Mouse (Mus musculus): ENCODE measurements at regions not wholly inside any gene's neighbourhood (a gene's known extent, or its start where the extent isn't known, plus 50 kb on each side); places are given as distances from the start of the nearest gene placed in this dataset.
"Not testable (repeated sequence)": the region's sequence is repeated elsewhere in the genome, so short reads cannot be mapped to it uniquely, and the experiment has no call there.

DNA sequence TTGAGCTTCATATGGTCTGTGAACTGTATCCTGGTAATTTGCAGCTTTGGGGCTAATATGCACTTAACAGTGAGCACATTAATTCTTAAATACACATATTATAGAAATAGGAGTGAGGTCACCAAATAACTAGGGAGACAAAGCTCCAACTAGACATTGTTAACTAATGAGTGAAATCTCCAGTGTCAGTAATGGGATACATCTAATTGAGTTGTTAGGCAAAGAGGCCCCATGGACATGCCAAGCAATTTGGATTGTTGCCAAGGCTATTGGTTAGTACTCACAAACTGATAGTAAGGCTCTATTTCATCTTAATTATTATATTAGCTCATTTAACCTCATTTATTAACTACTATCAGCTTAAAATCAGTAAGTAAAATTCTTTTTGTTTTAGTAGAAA, 698.5 kb downstream of the Triml1 start:
- ATAC-seq (ENCODE audit: low read depth) = no peak
- H3K36me3 ChIP-seq = no peaks in the 10 kb centered on the region
- no peak overlapping the region for H3K9ac ChIP-seq
- no peaks in the 10 kb centered on the region for H3K4me1 ChIP-seq (replicated peaks)
- H3K27me3 ChIP-seq = no peaks in the 10 kb centered on the region
- H3K4me3 ChIP-seq = no peak overlapping the region
- H3K4me2 ChIP-seq = no peak overlapping the region
- no peak overlapping the region for H3K27ac ChIP-seq (replicated peaks)
- no peaks in the 10 kb centered on the region for H3K9me3 ChIP-seq

DNA sequence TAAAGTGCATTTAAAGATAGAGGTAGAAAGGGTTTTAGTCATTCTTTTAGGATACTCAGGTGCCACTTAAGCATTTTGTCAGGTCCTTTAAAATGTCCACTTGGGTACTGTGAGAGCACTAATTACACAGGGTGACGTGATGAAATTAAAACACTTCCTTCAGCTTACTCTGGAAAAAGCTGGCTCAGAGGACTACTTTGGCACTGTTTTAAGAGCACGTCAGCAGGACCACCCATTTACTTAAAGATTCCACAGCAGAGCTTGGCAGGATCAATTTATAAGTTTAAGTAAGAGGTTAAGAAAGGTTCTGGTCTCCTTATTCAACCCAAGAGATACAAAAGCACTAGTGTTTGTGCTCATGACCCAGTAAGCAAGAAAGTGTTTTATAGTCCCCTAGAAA, 738.7 kb downstream of the Triml1 start:
- Histone ChIP-seq H3K36me3 (no peaks in the 10 kb centered on the region), H3K9ac (no peak overlapping the region), H3K27me3 (no peaks in the 10 kb centered on the region), H3K4me2 (no peak overlapping the region), H3K27ac (replicated peaks) (no peak overlapping the region), H3K4me1 (replicated peaks) (no peaks in the 10 kb centered on the region), H3K4me3 (no peak overlapping the region), H3K9me3 (no peaks in the 10 kb centered on the region)
- no peak for ATAC-seq (ENCODE audit: low read depth)
- WGBS = 41% methylated on average over 2 of the region's 2 CpGs

DNA sequence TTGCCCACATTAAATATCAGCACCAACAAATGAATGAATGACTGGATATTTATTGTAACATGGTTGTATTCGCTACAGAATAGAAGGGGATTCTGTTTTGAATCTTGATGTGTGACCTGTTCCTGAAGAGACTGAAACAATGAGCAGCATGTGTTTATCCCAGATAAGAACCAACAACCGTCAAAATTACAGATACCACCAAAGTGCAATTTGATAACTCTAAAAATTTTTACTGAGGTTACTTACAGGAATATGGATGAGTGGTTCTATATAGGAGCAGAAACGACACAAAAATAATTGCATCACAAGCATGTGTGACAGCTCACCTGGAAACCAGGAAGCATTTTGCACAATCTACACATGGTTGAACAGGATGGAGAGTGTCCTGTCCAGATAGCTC, 744.4 kb downstream of the Triml1 start:
- H3K4me2 ChIP-seq = no peak overlapping the region

DNA sequence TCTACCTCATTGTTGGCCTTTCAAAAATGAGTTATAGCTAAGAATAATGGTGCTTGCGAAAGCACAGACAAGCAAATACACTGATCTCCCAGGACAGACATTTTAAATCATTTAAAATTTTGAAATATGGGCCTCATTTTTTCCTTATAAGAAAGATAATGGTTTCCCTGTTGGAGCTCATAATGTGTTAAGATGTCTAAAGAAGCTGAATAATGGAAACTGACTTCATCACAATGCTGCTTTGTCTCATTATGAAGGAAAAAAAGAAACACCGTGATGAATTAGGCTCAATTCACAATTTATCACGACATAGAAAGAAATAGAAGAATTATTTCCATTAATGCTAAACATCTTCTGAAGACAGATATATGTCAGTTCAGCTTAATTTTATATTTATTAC, 752.5 kb downstream of the Triml1 start:
- no peak overlapping the region for H3K9ac ChIP-seq
- no peak for ATAC-seq (ENCODE audit: low read depth)
- 56% methylated on average over 3 of the region's 3 CpGs for WGBS
- no peaks in the 10 kb centered on the region for H3K9me3 ChIP-seq
- no peaks in the 10 kb centered on the region for H3K36me3 ChIP-seq
- no peaks in the 10 kb centered on the region for H3K4me1 ChIP-seq (replicated peaks)
- no peak overlapping the region for H3K27ac ChIP-seq (replicated peaks)
- H3K4me3 ChIP-seq = no peak overlapping the region
- H3K4me2 ChIP-seq = no peak overlapping the region
- no peaks in the 10 kb centered on the region for H3K27me3 ChIP-seq

More for the DNA sequence above, 744.4 kb downstream of the Triml1 start:
- H3K27me3 ChIP-seq = no peaks in the 10 kb centered on the region
- no peaks in the 10 kb centered on the region for H3K4me1 ChIP-seq (replicated peaks)
- H3K9ac ChIP-seq = no peak overlapping the region
- H3K36me3 ChIP-seq = no peaks in the 10 kb centered on the region
- H3K4me3 ChIP-seq = no peak overlapping the region
- no peak for ATAC-seq (ENCODE audit: low read depth)
- no peaks in the 10 kb centered on the region for H3K9me3 ChIP-seq
- WGBS = 87% methylated on average over 3 of the region's 3 CpGs
- no peak overlapping the region for H3K27ac ChIP-seq (replicated peaks)

DNA sequence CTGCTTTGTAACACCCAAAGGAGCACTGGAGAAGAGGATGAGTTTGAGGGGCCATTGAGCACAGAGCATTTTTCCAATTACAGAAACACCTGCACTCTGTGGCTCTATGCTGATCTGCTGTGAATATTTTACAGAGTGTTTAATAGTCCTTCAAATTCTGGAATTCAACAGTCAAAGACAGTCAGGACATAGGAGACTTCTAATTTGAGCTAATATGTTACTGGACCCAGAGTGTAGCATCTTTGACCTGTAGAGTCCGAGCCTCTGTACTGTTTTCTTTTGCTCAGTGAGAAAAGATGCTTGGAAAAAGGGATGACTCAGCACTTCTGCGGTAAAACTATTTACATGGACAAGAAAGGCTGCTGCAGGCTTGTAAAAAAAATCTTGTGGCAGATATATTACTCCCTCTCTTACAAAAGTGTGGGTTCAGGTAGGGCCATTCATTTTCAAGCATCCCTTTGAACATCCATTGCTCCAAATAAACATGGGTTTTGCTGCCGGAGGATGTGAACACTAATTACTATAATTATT, 793.1 kb downstream of the Triml1 start:
- no peak overlapping the region for H3K4me2 ChIP-seq
- no peak overlapping the region for H3K9ac ChIP-seq
- no peak overlapping the region for H3K27ac ChIP-seq (replicated peaks)
- no peaks in the 10 kb centered on the region for H3K27me3 ChIP-seq
- WGBS = 69% methylated on average over 3 of the region's 3 CpGs
- no peaks in the 10 kb centered on the region for H3K36me3 ChIP-seq
- no peak overlapping the region for H3K4me3 ChIP-seq
- no peaks in the 10 kb centered on the region for H3K4me1 ChIP-seq (replicated peaks)
- no peaks in the 10 kb centered on the region for H3K9me3 ChIP-seq
- ATAC-seq (ENCODE audit: low read depth) = no peak

DNA sequence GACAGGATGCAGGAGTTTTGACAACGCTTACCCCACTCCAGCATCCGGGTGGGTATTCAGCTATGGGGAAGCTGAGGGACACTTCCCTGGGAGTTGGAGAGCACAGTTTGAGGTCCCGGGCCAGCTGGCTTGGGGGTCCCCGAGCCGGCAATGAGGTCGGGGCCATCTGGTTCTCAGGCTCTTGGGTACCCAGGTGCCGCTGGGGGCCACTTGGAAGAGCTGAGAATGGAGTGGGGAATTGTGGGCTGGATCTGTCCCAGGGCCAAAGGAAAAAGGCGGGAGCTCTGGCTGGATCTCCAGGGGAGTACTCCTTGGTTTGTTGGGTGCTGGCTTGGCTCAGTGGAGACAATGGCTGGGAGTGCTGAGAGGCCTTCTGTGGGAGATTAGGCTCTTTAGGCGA, 806.6 kb downstream of the Triml1 start:
- no peak overlapping the region for H3K27ac ChIP-seq (replicated peaks)
- no peaks in the 10 kb centered on the region for H3K4me1 ChIP-seq (replicated peaks)
- no peaks in the 10 kb centered on the region for H3K9me3 ChIP-seq
- H3K27me3 ChIP-seq = no peaks in the 10 kb centered on the region
- WGBS = 92% methylated on average over 9 of the region's 9 CpGs
- no peak overlapping the region for H3K9ac ChIP-seq
- H3K4me3 ChIP-seq = no peak overlapping the region
- ATAC-seq (ENCODE audit: low read depth) = no peak
- H3K4me2 ChIP-seq = no peak overlapping the region
- H3K36me3 ChIP-seq = no peaks in the 10 kb centered on the region

DNA sequence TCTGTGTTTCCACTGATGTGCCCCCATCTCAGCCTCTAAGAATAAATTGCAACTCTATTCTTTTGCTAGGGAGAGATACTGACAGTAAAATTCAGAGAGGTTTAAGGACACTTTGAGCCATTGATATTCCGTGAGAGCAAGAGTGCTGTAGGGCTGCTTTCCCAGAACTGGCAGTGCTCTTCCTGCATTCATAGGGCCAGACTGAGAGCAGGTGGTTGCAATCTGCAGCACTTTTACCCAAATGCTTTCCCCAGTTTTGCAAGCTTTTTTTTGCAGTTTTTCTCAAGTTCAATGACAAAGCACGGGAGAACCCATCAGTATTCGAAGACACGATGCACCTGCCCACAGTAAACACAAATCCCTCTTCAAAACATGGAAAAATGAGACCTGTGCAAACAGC, 816.6 kb downstream of the Triml1 start:
- no peaks in the 10 kb centered on the region for H3K27me3 ChIP-seq
- no peak overlapping the region for H3K4me3 ChIP-seq
- H3K4me2 ChIP-seq = no peak overlapping the region
- H3K27ac ChIP-seq (replicated peaks) = no peak overlapping the region
- H3K9ac ChIP-seq = no peak overlapping the region
- 81% methylated on average over 4 of the region's 4 CpGs for WGBS
- no peak for ATAC-seq (ENCODE audit: low read depth)
- no peaks in the 10 kb centered on the region for H3K36me3 ChIP-seq
- no peaks in the 10 kb centered on the region for H3K9me3 ChIP-seq
- no peaks in the 10 kb centered on the region for H3K4me1 ChIP-seq (replicated peaks)

DNA sequence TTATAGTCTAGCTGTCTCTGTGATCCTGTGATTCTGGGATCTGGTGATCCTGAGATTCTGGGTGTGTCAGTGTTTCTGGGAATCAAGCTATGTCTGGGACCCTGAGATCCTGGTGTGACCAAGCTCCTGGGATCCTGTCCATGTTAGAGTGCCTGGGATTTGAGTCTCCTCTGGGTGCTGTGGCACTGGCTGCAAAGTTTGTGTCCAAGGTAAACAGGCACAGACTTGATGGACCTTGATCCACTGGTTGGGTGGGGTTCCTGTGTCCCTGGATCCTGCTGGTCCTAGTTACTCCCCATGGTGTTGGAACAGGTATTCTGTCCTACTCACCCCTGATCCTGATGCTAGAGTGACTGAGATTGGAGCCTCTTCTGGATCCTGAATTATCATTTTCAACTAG, 818.4 kb downstream of the Triml1 start:
- no peak for ATAC-seq (ENCODE audit: low read depth)
- Histone ChIP-seq H3K4me2 (no peak overlapping the region), H3K36me3 (no peaks in the 10 kb centered on the region), H3K27ac (replicated peaks) (no peak overlapping the region), H3K9me3 (no peaks in the 10 kb centered on the region), H3K27me3 (no peaks in the 10 kb centered on the region), H3K9ac (no peak overlapping the region), H3K4me3 (no peak overlapping the region), H3K4me1 (replicated peaks) (no peaks in the 10 kb centered on the region)

DNA sequence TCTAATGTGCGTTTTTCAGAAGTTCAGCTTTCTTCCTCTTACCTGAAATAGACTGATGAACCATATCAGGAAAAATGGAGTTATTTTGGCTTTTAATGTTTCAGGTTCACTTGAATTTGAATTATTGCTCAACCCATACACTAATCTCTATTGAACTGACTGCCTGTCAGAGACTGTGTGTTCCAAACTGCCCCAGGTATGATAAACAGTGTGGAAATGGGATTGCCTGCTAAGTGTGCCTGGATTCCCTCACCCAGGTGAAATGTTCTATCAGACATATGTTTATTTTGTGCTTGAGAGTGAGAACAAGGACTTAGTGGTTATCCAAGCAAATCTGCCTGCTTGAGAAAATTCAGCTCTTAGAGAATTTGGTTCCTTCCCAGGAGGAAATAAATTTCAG, 830.2 kb downstream of the Triml1 start:
- Histone ChIP-seq H3K4me2 (no peak overlapping the region), H3K36me3 (no peaks in the 10 kb centered on the region), H3K4me3 (no peak overlapping the region), H3K4me1 (replicated peaks) (no peaks in the 10 kb centered on the region), H3K27ac (replicated peaks) (no peak overlapping the region), H3K9ac (no peak overlapping the region), H3K9me3 (no peaks in the 10 kb centered on the region), H3K27me3 (no peaks in the 10 kb centered on the region)
- WGBS = 92% methylated on average over 1 of the region's 1 CpGs
- no peak for ATAC-seq (ENCODE audit: low read depth)

DNA sequence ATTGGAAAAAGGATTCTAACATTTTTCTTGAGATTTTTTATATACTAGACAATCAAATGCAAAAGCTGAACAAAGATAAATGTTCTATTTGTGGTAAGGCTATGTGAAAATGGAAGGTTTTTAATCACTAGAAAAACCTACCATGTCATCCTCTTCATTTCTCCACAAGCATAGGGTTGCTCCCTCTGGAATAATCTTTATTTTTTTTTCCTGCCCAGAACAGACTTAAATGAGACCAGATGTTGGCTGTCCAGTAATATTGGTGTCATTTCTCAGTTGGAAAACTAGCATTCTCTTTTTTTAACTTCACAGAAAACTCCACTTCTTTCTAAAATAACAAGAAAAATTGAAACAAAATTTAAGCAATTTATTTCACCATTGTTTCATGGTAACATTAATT, 849.9 kb downstream of the Triml1 start:
- ATAC-seq (ENCODE audit: low read depth) = no peak
- no peaks in the 10 kb centered on the region for H3K4me1 ChIP-seq (replicated peaks)
- no peaks in the 10 kb centered on the region for H3K27me3 ChIP-seq
- no peaks in the 10 kb centered on the region for H3K36me3 ChIP-seq
- H3K9me3 ChIP-seq = no peaks in the 10 kb centered on the region
- H3K9ac ChIP-seq = no peak overlapping the region
- no peak overlapping the region for H3K27ac ChIP-seq (replicated peaks)
- no peak overlapping the region for H3K4me2 ChIP-seq
- no peak overlapping the region for H3K4me3 ChIP-seq

DNA sequence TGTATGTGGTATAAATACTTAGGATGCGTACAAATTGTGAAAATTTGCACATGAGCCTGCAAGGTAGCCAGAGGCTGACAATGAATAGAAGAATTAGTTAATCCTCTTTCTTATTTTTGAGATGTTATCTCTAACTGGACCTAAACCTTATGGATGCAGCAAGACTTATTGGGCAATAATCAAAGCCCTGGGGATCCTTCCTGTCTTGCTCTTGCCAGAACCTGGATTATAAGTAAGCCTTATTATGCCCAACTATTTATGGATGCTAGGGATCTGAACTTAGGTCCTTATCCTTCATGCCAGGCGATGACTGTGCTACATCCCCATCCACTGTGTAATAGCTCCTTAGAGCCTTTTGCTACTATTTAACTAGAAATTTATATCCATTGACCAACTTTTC, 859.3 kb downstream of the Triml1 start:
- no peak for ATAC-seq (ENCODE audit: low read depth)

DNA sequence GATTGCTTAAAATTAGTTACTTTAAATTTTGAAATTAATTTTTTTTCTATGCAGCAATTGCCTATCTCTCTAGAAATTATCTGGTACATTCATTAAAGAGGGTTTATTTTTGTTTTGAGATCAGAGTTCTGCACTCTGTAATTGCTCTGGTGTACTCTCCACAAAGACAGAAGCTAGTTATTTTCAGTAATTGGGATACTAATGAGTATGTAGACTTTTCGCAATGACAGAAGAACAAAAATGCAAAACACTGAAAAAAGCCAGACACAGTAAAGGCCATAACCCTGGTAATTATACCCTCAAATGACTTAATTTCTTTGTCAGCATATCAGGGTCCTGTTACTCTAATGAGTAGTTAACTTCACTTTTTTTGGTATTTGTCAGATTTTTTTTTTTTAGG, 836.5 kb upstream of the Frg1 start:
- Histone ChIP-seq H3K4me3 (no peak overlapping the region), H3K4me1 (replicated peaks) (no peaks in the 10 kb centered on the region), H3K4me2 (no peak overlapping the region), H3K36me3 (no peaks in the 10 kb centered on the region), H3K27ac (replicated peaks) (no peak overlapping the region), H3K9me3 (no peaks in the 10 kb centered on the region), H3K9ac (no peak overlapping the region), H3K27me3 (no peaks in the 10 kb centered on the region)
- WGBS = 86% methylated on average over 1 of the region's 1 CpGs
- no peak for ATAC-seq (ENCODE audit: low read depth)

More for the DNA sequence above, 859.3 kb downstream of the Triml1 start:
- no peak overlapping the region for H3K4me2 ChIP-seq
- H3K4me3 ChIP-seq = no peak overlapping the region
- 98% methylated on average over 2 of the region's 2 CpGs for WGBS
- no peak overlapping the region for H3K27ac ChIP-seq (replicated peaks)
- H3K4me1 ChIP-seq (replicated peaks) = no peaks in the 10 kb centered on the region
- H3K27me3 ChIP-seq = no peaks in the 10 kb centered on the region
- H3K9ac ChIP-seq = no peak overlapping the region
- no peaks in the 10 kb centered on the region for H3K9me3 ChIP-seq
- H3K36me3 ChIP-seq = no peaks in the 10 kb centered on the region

DNA sequence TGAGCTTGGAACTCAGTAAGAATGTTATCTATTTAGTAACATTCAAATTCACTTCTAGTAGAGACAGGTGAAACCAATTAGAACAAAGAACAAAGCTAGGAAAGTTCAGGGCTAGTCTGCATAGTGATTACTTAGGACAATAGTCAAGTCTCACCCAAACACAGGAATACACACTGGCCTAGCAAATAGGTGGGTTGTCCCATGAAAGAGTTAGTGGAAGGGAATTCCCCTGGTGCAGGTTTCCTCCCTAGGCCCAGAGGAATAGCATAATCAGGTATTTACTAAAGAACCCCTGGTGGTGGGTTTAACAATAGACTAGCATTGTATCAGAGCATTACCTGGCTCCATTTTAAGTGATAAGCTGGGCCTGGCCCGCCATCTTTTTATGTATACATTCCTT, 825.4 kb upstream of the Frg1 start:
- not testable (repeated sequence) for H3K4me3 ChIP-seq; H3K9me3 ChIP-seq; H3K4me2 ChIP-seq; H3K27ac ChIP-seq (replicated peaks); ATAC-seq (ENCODE audit: low read depth); H3K4me1 ChIP-seq (replicated peaks); H3K27me3 ChIP-seq; H3K9ac ChIP-seq; H3K36me3 ChIP-seq
- WGBS = 89% methylated on average over 1 of the region's 1 CpGs

Data from neural tube, embryonic 13.5 days (tissue).